Mouse (Mus musculus): ENCODE data around the gene Lrrc8a.

Lrrc8a gene

GRCm38 (mm10) chr2:30237199-30237880, at the start of gene Lrrc8a:
TSS of gene Lrrc8a (plus strand) at chr2:30237715.
- DNase-seq (ENCODE audit: low spot score in 2 of 2) = peak; percentile 99 to 100

GRCm38 (mm10) chr2:30191790-30192580, 45.5 kb upstream of the Lrrc8a start:
- no peak for DNase-seq (ENCODE audit: low spot score in 2 of 2)

GRCm38 (mm10) chr2:30194656-30195055, 42.9 kb upstream of the Lrrc8a start:
- no peak for DNase-seq (ENCODE audit: low spot score in 2 of 2)

GRCm38 (mm10) chr2:30198021-30198420, 39.5 kb upstream of the Lrrc8a start:
- DNase-seq (ENCODE audit: low spot score in 2 of 2) = no peak

GRCm38 (mm10) chr2:30199984-30200383, 37.5 kb upstream of the Lrrc8a start:
- no peak for DNase-seq (ENCODE audit: low spot score in 2 of 2)

DNA sequence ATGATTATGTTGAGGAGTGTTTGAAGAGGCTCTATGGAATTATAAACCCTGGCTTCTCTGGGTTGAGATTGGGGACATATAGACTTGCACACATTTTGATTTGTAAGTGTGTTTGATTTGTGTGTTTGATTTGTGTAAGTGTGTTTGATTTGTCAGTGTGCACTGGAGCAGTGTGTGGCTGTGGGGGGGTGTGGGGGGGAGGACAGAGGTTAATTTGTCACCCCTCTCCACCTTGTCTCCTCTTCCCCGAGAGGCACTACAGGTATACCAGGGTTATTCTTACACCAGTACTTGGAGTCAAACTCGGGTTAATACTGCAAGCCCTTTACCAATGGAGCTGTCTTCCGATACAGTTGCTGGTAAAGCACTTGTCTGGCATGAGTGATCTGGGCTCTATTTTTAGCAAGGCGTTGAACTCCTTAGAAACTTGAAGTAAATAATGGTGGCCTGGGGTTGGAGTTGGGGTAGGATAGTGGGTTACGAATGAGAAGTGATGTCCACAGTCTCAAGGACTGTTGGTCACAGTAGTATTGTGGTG, 37.1 kb upstream of the Lrrc8a start:
- DNase-seq (ENCODE audit: low spot score in 2 of 2) = no peak

DNA sequence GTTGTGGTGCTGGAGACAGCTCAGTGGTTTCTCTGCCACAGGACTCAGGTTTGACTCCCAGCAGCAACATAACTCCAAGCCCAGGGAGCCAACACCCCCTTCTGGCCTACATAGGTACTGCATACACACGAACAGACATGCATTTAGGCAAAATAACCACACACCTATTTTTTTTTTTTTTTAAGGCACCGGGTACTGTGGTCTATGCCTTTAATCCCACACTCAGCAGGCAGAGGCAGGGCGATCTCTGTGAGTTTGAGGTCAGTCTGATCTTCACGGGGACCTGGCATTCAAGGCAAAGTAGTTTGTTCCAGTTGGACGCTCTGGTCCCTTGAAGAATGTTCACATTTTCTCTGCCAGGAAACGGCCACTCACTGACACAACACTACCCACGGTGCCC, 34.1 kb upstream of the Lrrc8a start:
- no peak for DNase-seq (ENCODE audit: low spot score in 2 of 2)

GRCm38 (mm10) chr2:30205255-30205628, 32.3 kb upstream of the Lrrc8a start:
- peak; percentile 47 to 58 for DNase-seq (ENCODE audit: low spot score in 2 of 2)

DNA sequence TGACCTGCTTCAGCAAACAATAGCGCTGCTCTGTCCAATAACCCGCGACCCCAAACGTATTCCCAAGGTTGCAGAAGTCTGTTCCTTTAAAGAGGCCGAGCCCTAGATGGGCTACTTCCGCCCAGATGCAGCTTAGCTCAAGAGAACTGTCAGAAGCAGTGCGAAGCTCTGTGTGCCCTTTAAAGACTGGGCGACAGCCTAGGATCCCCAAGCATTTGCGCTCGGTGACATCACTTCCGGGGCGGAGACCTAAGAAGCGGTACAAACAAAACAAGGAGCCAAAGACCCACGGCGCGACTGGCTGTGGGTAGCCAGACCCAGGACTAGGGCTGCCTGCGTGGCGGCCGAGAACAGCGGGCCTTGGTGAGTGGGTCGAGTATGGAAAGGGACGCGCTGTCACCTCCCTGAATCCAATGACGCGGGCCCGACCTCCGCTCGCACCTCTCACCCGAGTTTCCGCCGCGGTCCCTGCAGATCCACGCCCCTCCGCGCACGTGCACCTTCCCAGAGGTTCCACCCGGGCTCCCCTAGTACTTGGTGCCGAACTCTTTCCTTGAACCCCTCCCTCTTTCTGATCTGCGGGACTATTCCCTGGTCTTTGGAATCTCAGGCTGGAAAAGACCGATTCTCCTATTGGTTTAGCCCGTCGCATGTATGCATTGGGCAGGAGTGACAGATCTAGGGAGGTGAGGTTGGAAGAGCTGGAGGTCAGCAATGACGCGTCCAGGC, 31.7 kb upstream of the Lrrc8a start, which contains the start of gene Kyat1:
Gene Kyat1, minus strand, starts transcription at position 219 of the 729 bp plus-strand sequence.
- peak; percentile 96 for DNase-seq (ENCODE audit: low spot score in 2 of 2)

DNA sequence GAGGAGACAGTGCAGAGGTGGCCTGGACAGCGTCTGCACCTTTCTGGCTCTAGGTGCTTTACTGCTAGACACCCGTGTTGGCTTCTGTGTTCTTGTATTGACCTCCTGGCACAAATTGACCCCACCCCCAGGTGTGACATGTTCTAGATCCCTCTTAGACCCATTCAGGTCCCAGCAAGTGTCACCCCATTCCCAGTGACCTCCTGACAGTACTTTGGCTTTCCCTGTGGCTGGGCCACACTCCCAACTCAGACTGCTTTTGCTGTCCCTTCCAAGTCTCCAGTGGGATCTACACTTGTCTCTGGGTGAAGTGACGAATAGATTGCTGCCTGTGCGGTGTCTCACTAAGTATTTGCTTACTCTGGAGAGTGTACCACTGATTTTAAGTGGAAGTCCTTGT, 30.1 kb upstream of the Lrrc8a start:
- no peak for DNase-seq (ENCODE audit: low spot score in 2 of 2)

DNA sequence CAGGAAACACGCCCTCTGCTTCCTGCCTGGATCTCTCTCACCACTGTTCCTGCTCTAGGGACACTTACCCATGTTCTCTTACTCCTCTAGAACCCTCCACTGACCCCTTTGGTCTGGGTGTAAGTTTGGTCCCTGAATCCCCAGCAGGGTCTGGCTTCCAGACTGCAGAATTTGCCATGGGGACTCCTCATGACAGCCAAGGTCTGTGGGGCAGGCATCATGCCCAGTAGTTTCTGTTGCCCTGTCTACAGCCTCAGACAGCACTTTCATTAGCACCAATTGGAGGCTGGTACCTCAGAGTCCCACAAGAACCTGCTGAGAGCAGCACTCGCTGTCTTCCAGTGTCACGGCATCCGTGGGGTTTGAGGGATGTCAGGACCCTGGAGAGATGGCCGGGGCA, 29.6 kb upstream of the Lrrc8a start:
- no peak for DNase-seq (ENCODE audit: low spot score in 2 of 2)

GRCm38 (mm10) chr2:30211408-30212168, 25.9 kb upstream of the Lrrc8a start:
- no peak for DNase-seq (ENCODE audit: low spot score in 2 of 2)

DNA sequence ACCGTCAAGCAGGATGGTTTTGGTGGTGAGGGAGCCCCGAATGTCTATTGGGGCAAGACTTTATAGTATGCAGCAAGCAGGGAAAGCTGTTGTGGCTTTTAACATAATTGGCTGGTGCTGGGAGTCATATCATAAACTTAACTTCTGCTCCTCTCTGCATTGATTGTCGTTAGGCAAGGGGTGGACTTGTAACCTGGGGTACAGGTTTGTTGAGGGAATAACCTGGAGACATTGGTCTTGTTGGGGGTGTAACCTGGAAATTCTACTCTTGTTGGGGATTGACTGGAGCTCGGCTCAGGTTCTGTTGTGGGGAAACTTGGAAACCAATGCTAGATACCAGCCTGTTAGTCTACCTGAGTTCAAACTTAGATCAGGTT, 25.4 kb upstream of the Lrrc8a start:
- DNase-seq (ENCODE audit: low spot score in 2 of 2) = no peak

GRCm38 (mm10) chr2:30212951-30213350, 24.6 kb upstream of the Lrrc8a start:
- DNase-seq (ENCODE audit: low spot score in 2 of 2) = no peak

- DNase-seq (ENCODE audit: low spot score in 2 of 2) = no peak
Observed at GRCm38 (mm10) chr2:30214745-30215144, 22.8 kb upstream of the Lrrc8a start.

DNA sequence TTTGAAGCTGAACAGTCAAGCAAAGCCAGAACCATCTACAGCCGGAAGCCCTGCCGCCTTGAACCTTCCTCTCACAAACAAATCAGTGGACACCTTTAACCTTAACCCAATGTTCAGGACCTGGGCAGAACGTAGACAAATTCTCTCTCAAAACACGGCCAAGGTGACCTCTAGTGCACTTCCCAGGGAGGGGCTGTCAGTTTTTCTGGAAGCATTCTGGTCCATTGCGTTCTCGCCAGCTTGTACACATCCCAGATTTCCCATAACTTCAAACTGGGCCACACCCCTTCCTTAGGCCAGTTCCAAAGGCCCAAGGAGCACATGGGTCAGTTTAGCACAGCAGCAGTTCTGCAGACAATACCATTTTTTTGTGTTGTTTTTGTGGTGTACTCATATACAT, 22.0 kb upstream of the Lrrc8a start:
- no peak for DNase-seq (ENCODE audit: low spot score in 2 of 2)

DNA sequence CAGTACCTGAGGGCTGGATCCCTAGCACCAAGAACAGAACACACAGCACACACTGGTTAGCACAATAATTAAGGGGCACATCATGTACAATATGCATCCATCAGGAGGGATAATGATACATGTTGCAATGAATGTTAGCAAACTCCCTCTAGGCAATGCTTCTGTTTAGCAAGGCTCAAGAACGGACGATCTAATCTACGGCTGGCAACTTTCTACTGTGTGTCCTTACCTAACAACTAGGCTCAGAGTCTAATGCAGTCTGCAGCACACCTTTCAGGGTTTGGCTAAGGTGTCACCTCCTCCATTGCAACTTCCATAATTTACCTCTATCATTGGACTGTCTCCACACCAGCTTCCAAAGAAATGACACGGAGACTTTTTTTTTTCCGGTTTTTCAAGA, 21.2 kb upstream of the Lrrc8a start:
- DNase-seq (ENCODE audit: low spot score in 2 of 2) = no peak

DNA sequence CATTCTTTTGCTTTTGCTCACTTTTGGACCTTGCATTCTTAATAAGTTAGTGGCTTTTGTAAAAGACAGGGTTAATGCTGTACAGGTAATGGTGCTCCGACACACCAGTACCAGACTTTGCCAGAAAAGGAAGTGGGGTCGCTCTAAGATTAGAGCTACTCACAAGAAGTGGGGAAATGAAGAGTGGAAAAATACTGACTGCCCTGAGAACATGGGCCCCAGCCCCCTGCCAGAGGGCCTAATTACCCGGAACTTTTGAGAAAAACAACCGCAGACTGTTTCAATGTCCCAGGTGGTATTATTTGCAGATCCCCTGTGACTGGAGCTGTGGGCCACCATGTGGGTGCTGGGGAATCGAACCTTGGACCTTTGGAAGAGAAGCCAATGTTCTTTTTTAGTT, 1.9 kb upstream of the Lrrc8a start:
- no peak for DNase-seq (ENCODE audit: low spot score in 2 of 2)

- DNase-seq (ENCODE audit: low spot score in 2 of 2) = no peak
Observed at GRCm38 (mm10) chr2:30236426-30237198, 903 bp upstream of the Lrrc8a start.

GRCm38 (mm10) chr2:30237881-30238280, 366 bp downstream of the Lrrc8a start:
- peak; percentile 80 to 82 for DNase-seq (ENCODE audit: low spot score in 2 of 2)

Measured in right cerebral cortex, postnatal 10 days (tissue).